Mouse (Mus musculus) lung, adult 2 months (tissue): ENCODE data around the gene Cyb5d2.

Experiments used
- CTCF ChIP-seq: fragments of 200-500 bp; IDR thresholded peaks from 2 replicates; pipeline ENCODE4 v1.5.1; 2011; ENCODE audit warnings: mild to moderate bottlenecking, low read length, control low read depth; ENCODE audit not compliant: insufficient read depth
- POLR2A ChIP-seq: fragments of 200-500 bp; IDR thresholded peaks from 2 replicates; pipeline ENCODE4 v1.6.1; 2011; ENCODE audit warnings: low read depth, mild to moderate bottlenecking, control low read depth, low read length, borderline replicate concordance; ENCODE audit errors: extremely low read depth

GRCm38 (mm10) chr11:72801182-72801581 is 5.2 kb upstream of the Cyb5d2 start:
- TF ChIP-seq CTCF = no peak
- TF ChIP-seq POLR2A = no peak
